In genomic region chr19:10842914-10843313, GRCm38 (mm10) we compare ENCODE assay signal across 11 mouse cellular contexts. TPM values are rescaled to one million over a fixed set of nuclear protein-coding genes. Genes with fewer than 3 reads are reported as not detected.
DNase-seq lines count a peak whose midpoint lies in the region; ATAC-seq and TF ChIP-seq lines count a peak whose summit lies in the region.
"Had no signal": no experiment of that assay in that cellular context is flagged by ENCODE, and none has a peak within 500 bp of the region (broad histone marks: within the 10 kb centered on the region; RNA-seq: fewer than 3 reads in every experiment).

No protein-coding gene starts in this region.

- ATAC-seq in liver, embryonic 15.5 days (ENCODE audit: insufficient read depth), result no peak
- ATAC-seq: forebrain, embryonic 13.5 days had no signal

- no peaks in the 10 kb centered on the region for H3K9me3 ChIP-seq in liver, embryonic 15.5 days (replicated peaks)
- H3K9me3 ChIP-seq: forebrain, embryonic 13.5 days had no signal

- no peaks in the 10 kb centered on the region for H3K36me3 ChIP-seq in kidney, adult 2 months (ENCODE audit: control insufficient read depth, insufficient read depth, low read length)
- H3K36me3 ChIP-seq in liver, embryonic 15.5 days (replicated peaks), result no peaks in the 10 kb centered on the region

- H3K4me2 ChIP-seq in liver, embryonic 15.5 days, result peak overlapping the region; percentile 21
- H3K4me2 ChIP-seq: forebrain, embryonic 13.5 days had no signal

- H3K4me1 ChIP-seq in kidney, adult 2 months (ENCODE audit: control insufficient read depth, insufficient read depth, low read length), result no peaks in the 10 kb centered on the region
- peaks cover 6% of the 10 kb centered on the region for H3K4me1 ChIP-seq in brown adipose tissue, adult 24 weeks (ENCODE audit: control insufficient read depth, insufficient read depth, insufficient read length, low read length)
- peaks cover 4% of the 10 kb centered on the region; the same call in 1 of the 2 replicates for H3K4me1 ChIP-seq in liver, embryonic 15.5 days (replicated peaks)

- no peak overlapping the region for H3K27ac ChIP-seq in kidney, adult 2 months (ENCODE audit: insufficient read depth, low read depth, low read length)
- peak overlapping the region; percentile 45 for H3K27ac ChIP-seq in brown adipose tissue, adult 24 weeks (replicated peaks; ENCODE audit: low read depth, low read length)
- peak overlapping the region; percentile 61; the same call in 1 of the 2 replicates for H3K27ac ChIP-seq in liver, embryonic 15.5 days (replicated peaks)
- H3K27ac ChIP-seq: forebrain, embryonic 13.5 days had no signal

- WGBS in kidney, adult 2 months, result 27% methylated on average over 24 of the region's 24 CpGs
- 35% methylated on average over 24 of the region's 24 CpGs for WGBS in liver, embryonic 15.5 days (ENCODE audit: insufficient replicate concordance)

- no peaks in the 10 kb centered on the region for H3K27me3 ChIP-seq in kidney, adult 2 months (replicated peaks; ENCODE audit: control insufficient read depth, insufficient read depth, low read length)
- H3K27me3 ChIP-seq in liver, embryonic 15.5 days, result peaks cover 16% of the 10 kb centered on the region
- H3K27me3 ChIP-seq: forebrain, embryonic 13.5 days had no signal

- H3K4me3 ChIP-seq in kidney, adult 2 months (ENCODE audit: insufficient read depth, low read depth, low read length), result peak overlapping the region; percentile 40
- peak overlapping the region; percentile 50 for H3K4me3 ChIP-seq in brown adipose tissue, adult 24 weeks (ENCODE audit: insufficient read depth, low read depth, low read length)
- peak overlapping the region; percentile 25 for H3K4me3 ChIP-seq in liver, embryonic 15.5 days (replicated peaks)
- H3K4me3 ChIP-seq: forebrain, embryonic 13.5 days had no signal

- no peak for TF ChIP-seq CTCF in kidney, adult 2 months (conservative IDR thresholded peaks at IDR 0.05; ENCODE audit: insufficient read depth, insufficient read length, low read depth, low read length)

- H3K9ac ChIP-seq in liver, embryonic 15.5 days, result no peak overlapping the region
- H3K9ac ChIP-seq: forebrain, embryonic 13.5 days had no signal

- no peak for DNase-seq in kidney, adult 2 months
- no peak for DNase-seq in kidney, adult 11 months
- peak; percentile 21 for DNase-seq in CD4-positive helper T cell, adult 2 months (ENCODE audit: low read depth, low spot score)
- no peak for DNase-seq in urinary bladder, postnatal 10 days (ENCODE audit: low spot score)
- DNase-seq in right cerebral cortex, postnatal 4 days, result no peak
- DNase-seq: cerebellum, postnatal 10 days; right cerebral cortex, adult 18-20 months; thymus, postnatal 4 days had no signal

- no peak for TF ChIP-seq POLR2A in kidney, adult 2 months (IDR thresholded peaks at IDR 0.05; ENCODE audit: low read depth, low read length)

RNA-seq across cellular contexts. Expression of gene Slc15a3, which starts 3.4 kb away (rescaled TPM):
- polyA plus RNA-seq in kidney, adult 2 months (2012; rRNA removed), result 6.2 and 6.7 TPM in 2 replicates
- polyA plus RNA-seq in brown adipose tissue, adult 24 weeks (2012; ENCODE audit: insufficient read depth, insufficient read length, missing spikeins), result 2.1 and 2.4 TPM in 2 replicates
- 1.2 and 1.7 TPM in 2 replicates for polyA plus RNA-seq in liver, embryonic 15.5 days (2015; fragmentation: Nextera tagmentation; extraction: Ambion mirVana)

RNA-seq across cellular contexts. Expression of gene Cd6, which starts 13.1 kb away (rescaled TPM):
- polyA plus RNA-seq in kidney, adult 2 months (2012; rRNA removed), result 0.30 and 3.1 TPM in 2 replicates
- polyA plus RNA-seq in brown adipose tissue, adult 24 weeks (2012; ENCODE audit: insufficient read depth, insufficient read length, missing spikeins), result not detected in 2 replicates
- 0.05 TPM in 1 of 2 replicates, not detected in the other for polyA plus RNA-seq in liver, embryonic 15.5 days (2015; fragmentation: Nextera tagmentation; extraction: Ambion mirVana)
- polyA plus RNA-seq: forebrain, embryonic 13.5 days had no signal

RNA-seq across cellular contexts. Expression of gene Tmem132a, which starts 26.8 kb away (rescaled TPM):
- 12.1 and 15.8 TPM in 2 replicates for polyA plus RNA-seq in kidney, adult 2 months (2012; rRNA removed)
- 1.7 and 2.1 TPM in 2 replicates for polyA plus RNA-seq in brown adipose tissue, adult 24 weeks (2012; ENCODE audit: insufficient read depth, insufficient read length, missing spikeins)
- 2.8 and 3.5 TPM in 2 replicates for polyA plus RNA-seq in liver, embryonic 15.5 days (2015; fragmentation: Nextera tagmentation; extraction: Ambion mirVana)

RNA-seq across cellular contexts. Expression of gene Tmem109, which starts 38.9 kb away (rescaled TPM):
- polyA plus RNA-seq in kidney, adult 2 months (2012; rRNA removed), result 101 and 124 TPM in 2 replicates
- 75.1 and 80.3 TPM in 2 replicates for polyA plus RNA-seq in brown adipose tissue, adult 24 weeks (2012; ENCODE audit: insufficient read depth, insufficient read length, missing spikeins)
- polyA plus RNA-seq in liver, embryonic 15.5 days (2015; fragmentation: Nextera tagmentation; extraction: Ambion mirVana), result 20.0 and 20.6 TPM in 2 replicates

RNA-seq across cellular contexts. Expression of gene Prpf19, which starts 52.1 kb away (rescaled TPM):
- polyA plus RNA-seq in kidney, adult 2 months (2012; rRNA removed), result 175 and 188 TPM in 2 replicates
- 64.9 and 65.6 TPM in 2 replicates for polyA plus RNA-seq in brown adipose tissue, adult 24 weeks (2012; ENCODE audit: insufficient read depth, insufficient read length, missing spikeins)
- polyA plus RNA-seq in liver, embryonic 15.5 days (2015; fragmentation: Nextera tagmentation; extraction: Ambion mirVana), result 13.6 and 14.5 TPM in 2 replicates
